Mouse (Mus musculus) heart, adult 2 months (tissue): ENCODE measurements around the gene Ahdc1.

Source experiments
- CTCF ChIP-seq: fragments of 200-600 bp; IDR thresholded peaks from 2 replicates; pipeline ENCODE4 v1.8.1; 2022; ENCODE audit warnings: antibody characterized with exemption, mild to moderate bottlenecking, moderate library complexity
- EP300 ChIP-seq: fragments of 200-500 bp; IDR thresholded peaks from 2 replicates; pipeline ENCODE4 v1.6.1; 2011; ENCODE audit warnings: low read depth, low read length, control low read depth; ENCODE audit not compliant: insufficient read depth
- POLR2A ChIP-seq: fragments of 200-500 bp; IDR thresholded peaks from 2 replicates; pipeline ENCODE4 v1.6.1; 2011; ENCODE audit warnings: mild to moderate bottlenecking, low read depth, low read length, control low read depth; ENCODE audit not compliant: insufficient read depth

- TF ChIP-seq CTCF (no peak), POLR2A (no peak), EP300 (no peak)
These were observed 57.5 kb downstream of the Ahdc1 start for GRCm38 (mm10) chr4:133068400-133069138.
